Mouse (Mus musculus): ENCODE results near the gene Lyl1.

Lyl1 gene

GRCm38 (mm10) chr8:84722850-84723570, 21.8 kb downstream of the Lyl1 start, which contains the start of gene G430095P16Rik:
G430095P16Rik (plus strand) TSS chr8:84723007.
- peak; percentile 76 to 87 for DNase-seq (ENCODE audit: low spot score in 2 of 2)

- DNase-seq (ENCODE audit: low spot score in 2 of 2) = no peak
These were observed 22.3 kb downstream of the Lyl1 start for GRCm38 (mm10) chr8:84723571-84723900.

GRCm38 (mm10) chr8:84724683-84725082, 23.4 kb downstream of the Lyl1 start:
- DNase-seq (ENCODE audit: low spot score in 2 of 2) = no peak

- no peak for DNase-seq (ENCODE audit: low spot score in 2 of 2)
These were observed 24.1 kb downstream of the Lyl1 start for GRCm38 (mm10) chr8:84725246-84725940.

GRCm38 (mm10) chr8:84725941-84726259, 24.6 kb downstream of the Lyl1 start:
- peak in 1 of 2 experiments; percentile 36 for DNase-seq (ENCODE audit: low spot score in 2 of 2)

- no peak for DNase-seq (ENCODE audit: low spot score in 2 of 2)
These were observed 27.2 kb downstream of the Lyl1 start for GRCm38 (mm10) chr8:84728474-84728873.

- DNase-seq (ENCODE audit: low spot score in 2 of 2) = no peak
These were observed 28.7 kb downstream of the Lyl1 start for GRCm38 (mm10) chr8:84729921-84730362.

- DNase-seq (ENCODE audit: low spot score in 2 of 2) = no peak
These were observed 29.5 kb downstream of the Lyl1 start for GRCm38 (mm10) chr8:84730541-84731370.

GRCm38 (mm10) chr8:84731371-84732177, 30.3 kb downstream of the Lyl1 start:
- DNase-seq (ENCODE audit: low spot score in 2 of 2) = no peak

- DNase-seq (ENCODE audit: low spot score in 2 of 2) = no peak
These were observed 31.3 kb downstream of the Lyl1 start for GRCm38 (mm10) chr8:84732545-84732944.

GRCm38 (mm10) chr8:84732996-84733395, 31.7 kb downstream of the Lyl1 start:
- no peak for DNase-seq (ENCODE audit: low spot score in 2 of 2)

- DNase-seq (ENCODE audit: low spot score in 2 of 2) = no peak
These were observed 32.7 kb downstream of the Lyl1 start for GRCm38 (mm10) chr8:84733959-84734358.

- no peak for DNase-seq (ENCODE audit: low spot score in 2 of 2)
These were observed 33.4 kb downstream of the Lyl1 start for GRCm38 (mm10) chr8:84734680-84735079.

GRCm38 (mm10) chr8:84735597-84735996, 34.3 kb downstream of the Lyl1 start:
- DNase-seq (ENCODE audit: low spot score in 2 of 2) = no peak

GRCm38 (mm10) chr8:84736521-84736920, 35.3 kb downstream of the Lyl1 start:
- no peak for DNase-seq (ENCODE audit: low spot score in 2 of 2)

- DNase-seq (ENCODE audit: low spot score in 2 of 2) = peak; percentile 59 to 76
These were observed 36.4 kb downstream of the Lyl1 start for GRCm38 (mm10) chr8:84737608-84738007.

- no peak for DNase-seq (ENCODE audit: low spot score in 2 of 2)
These were observed 37.0 kb downstream of the Lyl1 start for GRCm38 (mm10) chr8:84738266-84738665.

GRCm38 (mm10) chr8:84738715-84739400, 37.6 kb downstream of the Lyl1 start:
- DNase-seq (ENCODE audit: low spot score in 2 of 2) = no peak

- DNase-seq (ENCODE audit: low spot score in 2 of 2) = no peak
These were observed 38.1 kb downstream of the Lyl1 start for GRCm38 (mm10) chr8:84739401-84739742.

- DNase-seq (ENCODE audit: low spot score in 2 of 2) = no peak
These were observed 39.9 kb downstream of the Lyl1 start for GRCm38 (mm10) chr8:84740895-84741843.

Measured in urinary bladder, postnatal 36 days (tissue).